Comparison of ENCODE assay signal across 8 mouse cellular contexts in genomic region chr11:114636292-114636691, GRCm38 (mm10). TPM values are rescaled to one million over a fixed set of nuclear protein-coding genes. Genes with fewer than 3 reads are reported as not detected.
DNase-seq lines count a peak whose midpoint lies in the region; ATAC-seq and TF ChIP-seq lines count a peak whose summit lies in the region.

No protein-coding gene starts in this region.

- H3K4me1 ChIP-seq in embryonic facial prominence, embryonic 10.5 days: peaks cover 50% of the 10 kb centered on the region
- no peaks in the 10 kb centered on the region for H3K4me1 ChIP-seq in intestine, postnatal 0 days (replicated peaks; ENCODE audit: control insufficient read depth, insufficient read depth, low read length)
- peaks cover 22% of the 10 kb centered on the region; the same call in 1 of the 2 replicates for H3K4me1 ChIP-seq in midbrain, embryonic 14.5 days (ENCODE audit: control insufficient read depth, insufficient read depth, low read length)

- peak; percentile 94 for TF ChIP-seq CTCF in intestine, postnatal 0 days (IDR thresholded peaks at IDR 0.05; ENCODE audit: low read depth)

- intact Hi-C loops in left cerebral cortex, postnatal 25 days (cut with DNase I): loop anchor here (1.0 to 10.0 kb wide), 6 partner anchors 113 to 921 kb away; partner anchors contain the start of genes Cpsf4l and Sdk2

- ATAC-seq in CD4-positive, CD25-positive, alpha-beta regulatory T cell, adult 4 months: no peak
- no peak for ATAC-seq in intestine, postnatal 0 days
- ATAC-seq in midbrain, embryonic 14.5 days (ENCODE audit: low FRiP score, low TSS enrichment): peak; percentile 48; the same call in 1 of the 2 replicates

- H3K9ac ChIP-seq in intestine, postnatal 0 days (ENCODE audit: low read depth, low read length): no peak overlapping the region
- no peak overlapping the region for H3K9ac ChIP-seq in midbrain, embryonic 14.5 days (replicated peaks; ENCODE audit: low read length)

- H3K36me3 ChIP-seq in embryonic facial prominence, embryonic 10.5 days (replicated peaks): no peaks in the 10 kb centered on the region
- no peaks in the 10 kb centered on the region for H3K36me3 ChIP-seq in intestine, postnatal 0 days (ENCODE audit: control insufficient read depth, insufficient read depth)
- H3K36me3 ChIP-seq in midbrain, embryonic 14.5 days (ENCODE audit: control insufficient read depth, insufficient read depth, low read length): no peaks in the 10 kb centered on the region

- H3K4me2 ChIP-seq in intestine, postnatal 0 days (replicated peaks; ENCODE audit: low read depth): no peak overlapping the region
- peak overlapping the region; percentile 39 for H3K4me2 ChIP-seq in midbrain, embryonic 14.5 days (ENCODE audit: low read length)

- H3K4me3 ChIP-seq in embryonic facial prominence, embryonic 10.5 days: 0 out of 2 replicates have a peak overlapping the region, but pooled peaks have one; percentile 29
- no peak overlapping the region for H3K4me3 ChIP-seq in intestine, postnatal 0 days (ENCODE audit: low read depth, low read length)
- H3K4me3 ChIP-seq in midbrain, embryonic 14.5 days (replicated peaks; ENCODE audit: low read depth, low read length): no peak overlapping the region

- 0 out of 2 replicates have a peak overlapping the region, but pooled peaks have one; percentile 2 for H3K27ac ChIP-seq in embryonic facial prominence, embryonic 10.5 days (replicated peaks)
- H3K27ac ChIP-seq in intestine, postnatal 0 days (ENCODE audit: low read depth, low read length): no peak overlapping the region
- H3K27ac ChIP-seq in midbrain, embryonic 14.5 days (replicated peaks; ENCODE audit: low read depth, low read length): peak overlapping the region; percentile 32; the same call in 1 of the 2 replicates

- WGBS in embryonic facial prominence, embryonic 10.5 days: 1% methylated on average over 6 of the region's 6 CpGs
- WGBS in intestine, postnatal 0 days: 0% methylated on average over 6 of the region's 6 CpGs
- 0% methylated on average over 6 of the region's 6 CpGs for WGBS in midbrain, embryonic 14.5 days

- H3K27me3 ChIP-seq in embryonic facial prominence, embryonic 10.5 days (replicated peaks; ENCODE audit: low read depth, poor library complexity, severe bottlenecking): peaks cover 60% of the 10 kb centered on the region
- peaks cover 11% of the 10 kb centered on the region; the same call in 1 of the 2 replicates for H3K27me3 ChIP-seq in intestine, postnatal 0 days (replicated peaks; ENCODE audit: control insufficient read depth, insufficient read depth, low read length)
- H3K27me3 ChIP-seq in midbrain, embryonic 14.5 days (ENCODE audit: control insufficient read depth, insufficient read depth, low read length): no peaks in the 10 kb centered on the region

- DNase-seq in CD4-positive, CD25-positive, alpha-beta regulatory T cell, adult 2 months (ENCODE audit: low read depth, low spot score): peak; percentile 84
- peak; percentile 90 for DNase-seq in embryonic facial prominence, embryonic 10.5 days (ENCODE audit: low spot score)
- DNase-seq in heart, adult 11 months: peak; percentile 93
- DNase-seq in left cerebral cortex, postnatal 25 days (ENCODE audit: low spot score in 2 of 2): peak; percentile 81 to 89
- DNase-seq in midbrain, embryonic 14.5 days: peak; percentile 97
- peak; percentile 34 to 73 for DNase-seq in spleen, adult 18-20 months

- no peaks in the 10 kb centered on the region for H3K9me3 ChIP-seq in embryonic facial prominence, embryonic 10.5 days
- no peaks in the 10 kb centered on the region for H3K9me3 ChIP-seq in intestine, postnatal 0 days (ENCODE audit: control insufficient read depth)
- no peaks in the 10 kb centered on the region for H3K9me3 ChIP-seq in midbrain, embryonic 14.5 days (ENCODE audit: control insufficient read depth, low read length)

RNA-seq across cellular contexts. Expression of gene Rpl38, which starts 32.0 kb away (rescaled TPM):
- 1,000 to 10,000 TPM in 1 of 2 experiments, 100 to 1,000 TPM in 1; 937 to 1,379 TPM for polyA plus RNA-seq in CD4-positive, CD25-positive, alpha-beta regulatory T cell, adult 4 months (2017; shearing (Covaris generic))
- 1,047 and 1,098 TPM in 2 replicates for polyA plus RNA-seq in embryonic facial prominence, embryonic 10.5 days (2016; fragmentation: Nextera tagmentation; extraction: Ambion mirVana)
- polyA plus RNA-seq in intestine, postnatal 0 days (2015; fragmentation: Nextera tagmentation; extraction: Ambion mirVana): 922 and 935 TPM in 2 replicates
- total RNA-seq in left cerebral cortex, postnatal 25 days (2021): 100 to 1,000 TPM; 765 to 799 TPM
- polyA plus RNA-seq in midbrain, embryonic 14.5 days (2014; fragmentation: Nextera tagmentation; extraction: Ambion mirVana): 707 and 859 TPM in 2 replicates

RNA-seq across cellular contexts. Expression of gene Ttyh2, which starts 38.9 kb away (rescaled TPM):
- 1 to 10 TPM; 2.9 to 4.1 TPM for polyA plus RNA-seq in CD4-positive, CD25-positive, alpha-beta regulatory T cell, adult 4 months (2017; shearing (Covaris generic))
- 14.9 and 16.1 TPM in 2 replicates for polyA plus RNA-seq in embryonic facial prominence, embryonic 10.5 days (2016; fragmentation: Nextera tagmentation; extraction: Ambion mirVana)
- 73.4 and 80.0 TPM in 2 replicates for polyA plus RNA-seq in intestine, postnatal 0 days (2015; fragmentation: Nextera tagmentation; extraction: Ambion mirVana)
- 10 to 100 TPM; 18.6 to 21.4 TPM for total RNA-seq in left cerebral cortex, postnatal 25 days (2021)
- polyA plus RNA-seq in midbrain, embryonic 14.5 days (2014; fragmentation: Nextera tagmentation; extraction: Ambion mirVana): 25.2 and 31.0 TPM in 2 replicates
